Mouse (Mus musculus) lung, embryonic 16.5 days (tissue): Measurements from ENCODE around the gene Fam78a. TPM values are rescaled to one million over a fixed set of nuclear protein-coding genes. Genes with fewer than 3 reads are reported as not detected.

ENCODE experiments used
- ATAC-seq: fragments of 200-750 bp; cut with Nextera tagmentation; 2 replicates; pipeline ENCODE4 v1.8.0; 2017; ENCODE audit warnings: low read depth, mild to moderate bottlenecking, moderate library complexity
- H3K27ac ChIP-seq: fragments of 300-500 bp; sonication (generic); 2 replicates; pipeline ENCODE4 v1.5.1; 2014; ENCODE audit warnings: mild to moderate bottlenecking, control low read depth, low read length
- H3K27me3 ChIP-seq: fragments of 300-500 bp; sonication (generic); 2 replicates; pipeline ENCODE4 v1.6.1; 2014; ENCODE audit warnings: low read depth, low read length, mixed read lengths; ENCODE audit not compliant: control insufficient read depth, insufficient read depth
- H3K36me3 ChIP-seq: fragments of 300-500 bp; sonication (generic); 2 replicates; pipeline ENCODE4 v1.6.1; 2014; ENCODE audit warnings: low read length; ENCODE audit not compliant: control insufficient read depth, insufficient read depth
- H3K4me1 ChIP-seq: fragments of 300-500 bp; sonication (generic); replicated peaks from 2 replicates; pipeline ENCODE4 v1.6.1; 2014; ENCODE audit warnings: low read length, mixed read lengths; ENCODE audit not compliant: control insufficient read depth, insufficient read depth
- H3K4me2 ChIP-seq: fragments of 300-500 bp; sonication (generic); 2 replicates; pipeline ENCODE4 v1.6.1; 2014; ENCODE audit warnings: low read depth, low read length, control low read depth
- H3K4me3 ChIP-seq: fragments of 300-500 bp; sonication (generic); 2 replicates; pipeline ENCODE4 v1.5.1; 2014; ENCODE audit warnings: mild to moderate bottlenecking, low read length, control low read depth
- H3K9ac ChIP-seq: fragments of 300-500 bp; sonication (generic); 2 replicates; pipeline ENCODE4 v1.6.1; 2014; ENCODE audit warnings: low read length, control low read depth
- H3K9me3 ChIP-seq: fragments of 300-500 bp; sonication (generic); 2 replicates; pipeline ENCODE4 v1.6.1; 2016; ENCODE audit warnings: low read length; ENCODE audit not compliant: control insufficient read depth
- WGBS: fragments of 180-500 bp; shearing (Covaris S2); extraction: QIAGEN DNeasy Blood & Tissue Kit; methylation state at CpG from one replicate; pipeline ENCODE4 v1.1.7; 2014; 5-methylcytosine and 5-hydroxymethylcytosine counted together
- polyA plus RNA-seq: library from polyadenylated mRNA; unstranded; fragments of >200 nt; fragmentation: Nextera tagmentation; extraction: Ambion mirVana; gene quantifications from 2 replicates; pipeline ENCODE4 v1.2.1, GENCODE M21; 2015

The Fam78a gene
- polyA plus RNA-seq, 1 experiment from 2014 or later = 4.4 TPM

DNA sequence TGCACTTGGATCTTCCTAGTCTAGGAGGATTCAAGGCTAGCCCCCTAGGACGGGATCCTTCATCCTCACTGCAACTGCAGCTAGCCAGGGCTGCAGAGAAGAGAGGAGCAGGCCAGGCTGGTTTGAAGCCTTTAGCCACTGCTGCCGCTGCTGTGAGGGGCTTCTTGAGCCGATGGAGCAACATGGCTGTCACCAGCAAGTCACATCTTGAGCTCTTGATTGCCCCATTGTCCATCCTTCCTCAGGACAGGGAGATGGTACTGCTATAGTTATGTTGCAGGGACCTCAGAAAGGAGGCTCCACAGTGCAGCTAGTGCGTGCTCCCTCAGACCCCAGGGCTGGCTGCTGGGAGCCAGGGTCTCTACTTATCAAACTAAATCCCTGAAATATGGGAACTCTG, 26.9 kb downstream of the Fam78a start:
- Histone ChIP-seq H3K9ac (no peak overlapping the region), H3K4me3 (no peak overlapping the region), H3K27me3 (no peaks in the 10 kb centered on the region), H3K36me3 (0 out of 2 replicates have a peak, but pooled peaks cover 2% of the 10 kb centered on the region), H3K27ac (no peak overlapping the region), H3K4me2 (no peak overlapping the region), H3K9me3 (no peaks in the 10 kb centered on the region), H3K4me1 (no peaks in the 10 kb centered on the region)
- no peak for ATAC-seq
- 68% methylated on average over 4 of the region's 4 CpGs for WGBS

DNA sequence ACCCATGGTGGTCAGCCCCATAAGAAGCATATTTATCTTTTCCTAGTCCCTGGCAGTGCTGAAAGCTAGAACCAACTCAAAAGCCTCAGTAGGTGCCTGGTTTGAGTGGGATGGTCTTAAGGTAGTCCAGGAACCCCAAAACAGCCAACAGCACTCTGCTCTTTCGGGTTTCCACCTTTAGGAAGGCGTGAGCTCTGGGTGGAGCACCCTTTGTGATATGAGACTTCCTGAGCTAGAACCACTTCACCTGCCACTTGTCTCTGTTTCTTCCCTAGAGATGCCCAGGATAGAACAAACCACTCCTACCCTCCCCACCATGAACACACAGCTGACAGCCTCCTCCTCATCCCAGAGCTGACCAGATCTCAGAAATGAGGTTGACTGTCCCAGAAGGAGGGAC, 27.3 kb downstream of the Fam78a start:
- ATAC-seq = no peak
- H3K9me3 ChIP-seq = no peaks in the 10 kb centered on the region
- no peaks in the 10 kb centered on the region for H3K4me1 ChIP-seq
- no peaks in the 10 kb centered on the region for H3K27me3 ChIP-seq
- H3K36me3 ChIP-seq = peaks cover 5% of the 10 kb centered on the region; the same call in 1 of the 2 replicates
- WGBS = 53% methylated on average over 2 of the region's 2 CpGs
- H3K9ac ChIP-seq = no peak overlapping the region
- H3K4me2 ChIP-seq = no peak overlapping the region
- no peak overlapping the region for H3K27ac ChIP-seq
- H3K4me3 ChIP-seq = no peak overlapping the region

DNA sequence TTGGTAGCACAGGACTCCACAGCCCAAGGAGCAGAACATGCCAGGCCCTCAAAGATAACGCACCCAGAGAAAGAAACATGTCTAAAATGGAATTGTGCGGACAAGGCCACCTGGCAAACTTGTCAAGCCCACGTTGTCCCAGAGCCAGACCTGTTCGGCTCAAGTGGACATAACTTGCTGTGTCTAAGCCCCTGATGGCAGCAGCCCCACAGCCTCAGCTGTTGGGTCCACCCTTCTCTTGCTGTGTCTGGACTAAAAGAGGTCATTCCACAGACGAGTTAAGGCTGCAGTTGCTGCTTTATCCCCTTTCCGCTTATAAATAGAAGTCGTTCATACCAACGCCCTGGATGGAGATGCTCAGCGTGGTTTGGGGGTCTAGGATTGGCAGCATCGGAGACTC, 28.1 kb downstream of the Fam78a start:
- Histone ChIP-seq H3K27ac (no peak overlapping the region), H3K27me3 (no peaks in the 10 kb centered on the region), H3K4me2 (no peak overlapping the region), H3K36me3 (peaks cover 9% of the 10 kb centered on the region; the same call in 1 of the 2 replicates), H3K9me3 (no peaks in the 10 kb centered on the region), H3K4me3 (no peak overlapping the region), H3K4me1 (no peaks in the 10 kb centered on the region), H3K9ac (no peak overlapping the region)
- 81% methylated on average over 10 of the region's 10 CpGs for WGBS
- no peak for ATAC-seq

DNA sequence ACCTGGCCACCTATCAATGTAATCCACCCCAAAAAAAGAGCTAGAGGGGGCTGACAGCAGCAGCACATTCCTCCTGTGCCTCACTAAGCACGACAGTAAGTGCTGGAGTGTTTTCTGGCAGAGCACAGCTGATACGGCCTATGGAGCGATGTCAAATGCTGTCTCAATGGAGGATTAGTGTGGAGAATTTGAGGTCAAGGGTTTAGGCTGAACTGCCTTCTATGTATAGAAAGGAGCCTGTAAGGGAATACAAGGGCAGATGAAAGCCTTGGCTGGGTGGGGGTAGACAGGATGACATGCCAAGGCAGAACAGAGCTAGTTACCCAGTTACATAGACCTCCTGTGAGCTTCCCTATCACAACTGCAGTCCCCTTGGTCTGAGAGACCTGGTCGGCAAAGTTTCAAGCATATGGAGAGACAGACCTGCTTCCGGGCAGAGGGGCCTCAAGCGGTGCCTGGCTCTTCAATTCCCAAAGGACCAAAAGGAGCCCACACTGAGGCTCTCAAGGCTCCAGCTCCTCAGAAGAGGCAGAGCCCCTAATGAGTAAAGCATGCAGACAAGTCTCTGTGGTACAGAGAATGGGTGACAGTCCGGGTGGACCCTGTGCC, 29.2 kb downstream of the Fam78a start:
- H3K4me1 ChIP-seq = no peaks in the 10 kb centered on the region
- no peak overlapping the region for H3K27ac ChIP-seq
- H3K4me2 ChIP-seq = no peak overlapping the region
- H3K9ac ChIP-seq = no peak overlapping the region
- ATAC-seq = no peak
- no peaks in the 10 kb centered on the region for H3K9me3 ChIP-seq
- peaks cover 12% of the 10 kb centered on the region; the same call in 1 of the 2 replicates for H3K36me3 ChIP-seq
- H3K4me3 ChIP-seq = no peak overlapping the region
- WGBS = 64% methylated on average over 7 of the region's 7 CpGs
- no peaks in the 10 kb centered on the region for H3K27me3 ChIP-seq

DNA sequence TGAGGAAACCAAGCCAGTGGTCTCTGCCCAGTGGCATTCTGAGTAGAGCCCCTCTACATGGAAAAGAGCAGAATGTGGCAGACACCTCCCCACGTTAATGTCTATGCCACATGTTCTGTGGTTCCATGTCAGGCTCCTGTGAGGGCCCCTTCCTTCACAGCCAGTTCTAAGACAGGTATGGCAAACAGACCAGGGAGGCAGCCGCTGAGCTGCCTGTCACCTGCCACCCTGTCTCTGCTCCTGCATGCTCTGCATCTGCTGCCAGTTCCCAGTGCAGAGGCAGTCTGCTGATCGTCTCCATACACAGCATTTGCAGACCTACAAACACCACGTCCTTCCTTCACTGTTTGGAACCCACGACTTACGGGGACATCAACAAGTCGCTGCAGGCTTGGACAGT, 32.2 kb downstream of the Fam78a start:
- no peak for ATAC-seq
- peaks cover 21% of the 10 kb centered on the region for H3K36me3 ChIP-seq
- WGBS = 93% methylated on average over 7 of the region's 7 CpGs
- H3K4me1 ChIP-seq = no peaks in the 10 kb centered on the region
- no peak overlapping the region for H3K27ac ChIP-seq
- no peak overlapping the region for H3K9ac ChIP-seq
- no peaks in the 10 kb centered on the region for H3K27me3 ChIP-seq
- no peak overlapping the region for H3K4me2 ChIP-seq
- no peaks in the 10 kb centered on the region for H3K9me3 ChIP-seq
- H3K4me3 ChIP-seq = no peak overlapping the region

DNA sequence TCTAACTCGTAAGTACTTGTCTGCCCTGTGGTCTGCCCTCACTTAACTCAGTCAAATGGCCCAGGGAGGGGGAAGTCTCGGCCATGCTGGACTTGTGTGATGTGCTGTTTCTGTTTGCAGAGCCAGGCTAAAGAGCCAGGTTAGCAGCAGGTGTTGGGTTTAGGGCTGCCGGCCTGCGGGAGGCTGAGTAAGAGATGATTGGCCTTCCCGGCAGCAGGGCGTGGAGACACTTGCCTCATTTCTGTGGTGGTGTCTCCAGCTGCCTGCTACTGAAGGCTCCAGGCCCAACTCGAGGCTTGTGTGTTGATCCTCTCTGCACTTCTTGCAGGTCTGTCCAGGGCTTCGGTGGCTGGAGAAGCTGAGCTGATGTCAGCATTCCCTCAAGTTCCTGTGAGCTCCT, 32.9 kb downstream of the Fam78a start:
- H3K4me3 ChIP-seq = no peak overlapping the region
- peaks cover 21% of the 10 kb centered on the region for H3K36me3 ChIP-seq
- H3K9ac ChIP-seq = no peak overlapping the region
- H3K27me3 ChIP-seq = no peaks in the 10 kb centered on the region
- H3K27ac ChIP-seq = no peak overlapping the region
- no peak for ATAC-seq
- no peak overlapping the region for H3K4me2 ChIP-seq
- 73% methylated on average over 8 of the region's 8 CpGs for WGBS
- no peaks in the 10 kb centered on the region for H3K9me3 ChIP-seq
- H3K4me1 ChIP-seq = no peaks in the 10 kb centered on the region

DNA sequence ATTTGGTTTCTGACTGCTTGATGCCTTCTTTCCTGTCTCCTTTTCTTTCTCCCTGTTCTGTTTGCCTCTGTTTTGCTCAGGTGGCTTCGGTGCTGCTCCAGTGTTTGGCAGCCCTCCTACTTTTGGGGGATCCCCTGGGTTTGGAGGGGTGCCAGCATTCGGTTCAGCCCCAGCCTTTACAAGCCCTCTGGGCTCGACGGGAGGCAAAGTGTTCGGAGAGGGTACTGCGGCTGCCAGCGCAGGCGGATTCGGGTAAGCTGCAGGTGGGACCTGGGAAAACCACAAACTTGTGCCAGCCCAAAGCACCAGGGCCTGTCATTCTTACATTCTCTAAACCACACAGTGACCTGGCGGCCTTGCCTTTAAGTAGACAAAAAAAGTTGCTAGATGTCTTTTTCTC, 37.3 kb downstream of the Fam78a start:
- no peak overlapping the region for H3K9ac ChIP-seq
- no peak overlapping the region for H3K4me3 ChIP-seq
- H3K4me1 ChIP-seq = no peaks in the 10 kb centered on the region
- WGBS = 85% methylated on average over 10 of the region's 10 CpGs
- peaks cover 29% of the 10 kb centered on the region for H3K36me3 ChIP-seq
- no peaks in the 10 kb centered on the region for H3K27me3 ChIP-seq
- no peak for ATAC-seq
- no peak overlapping the region for H3K4me2 ChIP-seq
- H3K27ac ChIP-seq = no peak overlapping the region
- H3K9me3 ChIP-seq = no peaks in the 10 kb centered on the region

DNA sequence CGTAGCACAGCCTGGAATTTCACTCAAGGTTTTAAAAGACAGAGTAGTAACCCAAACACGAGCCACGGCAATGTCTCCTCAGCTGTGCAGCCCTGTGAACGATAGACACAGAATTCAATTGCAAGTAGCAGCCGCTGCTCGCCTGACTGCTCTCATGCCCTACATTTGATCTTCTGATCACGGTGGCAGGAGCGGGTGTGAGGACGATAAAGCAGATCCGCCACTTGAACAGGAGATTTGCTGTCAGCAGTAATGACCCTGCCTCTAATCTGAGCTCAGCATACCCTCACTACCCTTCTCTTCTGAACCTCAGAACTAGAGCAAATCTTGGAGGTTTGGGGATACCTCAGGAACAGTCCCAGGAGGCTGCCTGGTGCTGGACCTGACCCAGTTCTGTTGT, 38.6 kb downstream of the Fam78a start:
- H3K27ac ChIP-seq = no peak overlapping the region
- H3K4me3 ChIP-seq = no peak overlapping the region
- no peaks in the 10 kb centered on the region for H3K4me1 ChIP-seq
- WGBS = 82% methylated on average over 10 of the region's 10 CpGs
- no peaks in the 10 kb centered on the region for H3K9me3 ChIP-seq
- H3K4me2 ChIP-seq = no peak overlapping the region
- H3K27me3 ChIP-seq = no peaks in the 10 kb centered on the region
- peaks cover 28% of the 10 kb centered on the region for H3K36me3 ChIP-seq
- H3K9ac ChIP-seq = no peak overlapping the region
- ATAC-seq = no peak

DNA sequence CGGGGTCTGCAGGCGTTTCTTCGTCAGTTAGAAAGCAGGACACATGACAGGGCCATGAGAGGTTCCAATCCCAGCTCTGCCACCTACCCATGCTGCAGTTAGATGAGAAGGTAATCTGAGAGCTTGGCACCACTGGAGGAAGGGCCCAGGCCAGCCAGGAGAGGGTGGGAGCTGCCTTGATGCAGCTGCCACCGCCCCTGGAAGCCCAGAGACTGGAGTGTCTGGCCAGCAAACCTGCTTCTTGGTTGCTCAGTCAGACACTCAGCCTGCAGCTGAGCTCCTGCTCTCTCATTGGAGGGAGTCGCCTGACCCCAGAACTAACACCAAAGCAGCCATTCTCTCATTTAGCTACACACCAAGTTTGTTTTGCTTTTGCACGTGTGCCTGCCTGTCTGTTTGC, 39.3 kb downstream of the Fam78a start:
- Histone ChIP-seq H3K4me1 (no peaks in the 10 kb centered on the region), H3K4me3 (no peak overlapping the region), H3K27ac (no peak overlapping the region), H3K9ac (no peak overlapping the region), H3K27me3 (no peaks in the 10 kb centered on the region), H3K9me3 (no peaks in the 10 kb centered on the region), H3K36me3 (peaks cover 28% of the 10 kb centered on the region), H3K4me2 (no peak overlapping the region)
- ATAC-seq = no peak
- 83% methylated on average over 6 of the region's 6 CpGs for WGBS

DNA sequence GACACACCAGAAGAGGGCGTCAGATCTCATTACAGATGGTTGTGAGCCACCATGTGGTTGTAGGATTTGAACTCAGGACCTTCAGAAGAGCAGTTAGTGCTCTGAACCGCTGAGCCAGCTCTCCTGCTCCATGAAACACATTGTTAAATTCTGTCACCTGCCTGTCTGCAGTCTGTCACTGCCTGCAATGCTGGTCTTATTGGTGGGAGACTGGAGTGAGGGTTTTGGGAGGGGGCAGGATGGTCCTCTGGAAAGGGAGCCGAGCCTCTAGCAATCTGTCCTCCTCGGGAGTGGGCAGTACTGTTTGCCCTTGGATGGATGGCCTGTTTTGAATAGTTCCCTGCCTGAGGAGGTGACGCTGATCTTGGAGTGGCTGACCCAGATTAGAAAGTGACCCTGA, 40.8 kb downstream of the Fam78a start:
- Histone ChIP-seq H3K4me3 (no peak overlapping the region), H3K27me3 (no peaks in the 10 kb centered on the region), H3K27ac (no peak overlapping the region), H3K4me1 (no peaks in the 10 kb centered on the region), H3K9ac (no peak overlapping the region), H3K4me2 (no peak overlapping the region), H3K9me3 (no peaks in the 10 kb centered on the region), H3K36me3 (peaks cover 34% of the 10 kb centered on the region)
- no peak for ATAC-seq
- 53% methylated on average over 5 of the region's 5 CpGs for WGBS
